Mouse (Mus musculus): Measurements from ENCODE around the gene Cd1d1. TPM values are rescaled to one million over a fixed set of nuclear protein-coding genes. Genes with fewer than 3 reads are reported as not detected.

Cd1d1 gene
- 1.1 and 1.4 TPM in 2 replicates for polyA plus RNA-seq (2012; rRNA removed)

GRCm38 (mm10) chr3:86999415-86999740, at the start of gene Cd1d1:
TSS of gene Cd1d1 (minus strand) at chr3:86999441.

Other genes starting within 250 kb of the Cd1d1 start
- gene Dclk2, start 78.6 kb downstream of the Cd1d1 start, polyA plus RNA-seq (2012; rRNA removed): 1.5 and 1.9 TPM in 2 replicates
- 1.8 and 2.5 TPM in 2 replicates for gene Kirrel, start 175.3 kb upstream of the Cd1d1 start, polyA plus RNA-seq (2012; rRNA removed)